Mouse (Mus musculus) midbrain, embryonic 16.5 days (tissue): ENCODE results near the gene Eif4enif1. TPM values are rescaled to one million over a fixed set of nuclear protein-coding genes. Genes with fewer than 3 reads are reported as not detected.
"Not testable (repeated sequence)": the region's sequence is repeated elsewhere in the genome, so short reads cannot be mapped to it uniquely, and the experiment has no call there.

Experiments
- ATAC-seq: fragments of 200-750 bp; cut with Nextera tagmentation; 2 replicates; pipeline ENCODE4 v1.8.0; 2017; ENCODE audit warnings: moderate TSS enrichment
- H3K27ac ChIP-seq: fragments of 300-500 bp; sonication (generic); 2 replicates; pipeline ENCODE4 v1.5.1; 2014; ENCODE audit warnings: mild to moderate bottlenecking, low read length, mixed read lengths
- H3K27me3 ChIP-seq: fragments of 300-500 bp; sonication (generic); 2 replicates; pipeline ENCODE4 v1.6.1; 2014; ENCODE audit warnings: low read depth, low read length, mixed read lengths; ENCODE audit not compliant: control insufficient read depth, insufficient read depth
- H3K36me3 ChIP-seq: fragments of 300-500 bp; sonication (generic); 2 replicates; pipeline ENCODE4 v1.6.1; 2014; ENCODE audit warnings: mild to moderate bottlenecking, low read length, moderate library complexity, mixed read lengths; ENCODE audit not compliant: control insufficient read depth, insufficient read depth
- H3K4me1 ChIP-seq: fragments of 300-500 bp; sonication (generic); 2 replicates; pipeline ENCODE4 v1.6.1; 2014; ENCODE audit warnings: mild to moderate bottlenecking, low read length, mixed read lengths; ENCODE audit not compliant: control insufficient read depth, insufficient read depth
- H3K4me2 ChIP-seq: fragments of 300-500 bp; sonication (generic); 2 replicates; pipeline ENCODE4 v1.6.1; 2014; ENCODE audit warnings: mild to moderate bottlenecking, low read length, mixed read lengths
- H3K4me3 ChIP-seq: fragments of 300-500 bp; sonication (generic); 2 replicates; pipeline ENCODE4 v1.5.1; 2014; ENCODE audit warnings: low read depth, mild to moderate bottlenecking, low read length, moderate library complexity, mixed read lengths
- H3K9ac ChIP-seq: fragments of 300-500 bp; sonication (generic); 2 replicates; pipeline ENCODE4 v1.6.1; 2014; ENCODE audit warnings: low read depth, low read length, mixed read lengths
- H3K9me3 ChIP-seq: fragments of 300-500 bp; sonication (generic); replicated peaks from 2 replicates; pipeline ENCODE4 v1.6.1; 2014; ENCODE audit warnings: mild to moderate bottlenecking, low read length, mixed read lengths; ENCODE audit not compliant: control insufficient read depth, poor library complexity, severe bottlenecking
- WGBS: fragments of 180-500 bp; shearing (Covaris S2); extraction: QIAGEN DNeasy Blood & Tissue Kit; methylation state at CpG from one replicate; pipeline ENCODE4 v1.1.7; 2014; 5-methylcytosine and 5-hydroxymethylcytosine counted together
- polyA plus RNA-seq: library from polyadenylated mRNA; unstranded; fragments of >200 nt; fragmentation: Nextera tagmentation; extraction: Ambion mirVana; gene quantifications from 2 replicates; pipeline ENCODE4 v1.2.1, GENCODE M21; 2015

Gene Eif4enif1
- polyA plus RNA-seq = 54.2 and 57.9 TPM in 2 replicates

DNA sequence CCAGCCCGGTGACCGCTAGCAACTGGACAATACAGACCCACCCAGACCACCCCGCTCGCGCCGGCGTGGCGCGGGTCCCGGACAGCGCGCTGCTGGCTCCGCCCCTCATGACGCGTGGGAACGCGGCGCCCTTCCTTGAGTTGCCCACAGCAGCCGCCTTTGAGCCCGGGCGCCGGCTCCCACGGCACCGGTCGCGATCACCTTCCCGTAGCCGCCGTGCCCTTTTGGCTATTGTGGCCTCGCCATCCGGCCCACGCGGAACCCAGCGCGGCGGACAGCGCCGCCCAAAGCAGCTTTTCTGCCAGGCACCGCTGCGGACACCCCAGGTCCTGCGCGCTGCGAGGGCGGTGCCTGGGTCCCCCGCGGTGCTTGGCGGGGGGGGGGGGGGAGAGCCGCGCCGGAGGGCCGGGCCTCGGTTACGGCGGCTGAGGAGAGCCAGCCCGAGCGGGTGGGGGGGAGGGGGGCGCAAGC is at the start of gene Eif4enif1:
Eif4enif1 (plus strand) TSS at position 162 of the 471 bp plus-strand sequence.
- H3K9me3 ChIP-seq = no peaks in the 10 kb centered on the region
- H3K4me3 ChIP-seq = peak within 1 kb of the TSS; percentile 40
- peaks cover 6% of the 10 kb centered on the region for H3K4me1 ChIP-seq
- H3K9ac ChIP-seq = peak within 1 kb of the TSS; percentile 51
- H3K4me2 ChIP-seq = peak within 1 kb of the TSS; percentile 39
- peak within 1 kb of the TSS; percentile 70 for H3K27ac ChIP-seq
- no peaks in the 10 kb centered on the region for H3K27me3 ChIP-seq
- WGBS = under 1% methylated on average over 41 of the region's 57 CpGs
- H3K36me3 ChIP-seq = no peaks in the 10 kb centered on the region; the same call in 1 of the 2 replicates
- peak; percentile 84 for ATAC-seq

DNA sequence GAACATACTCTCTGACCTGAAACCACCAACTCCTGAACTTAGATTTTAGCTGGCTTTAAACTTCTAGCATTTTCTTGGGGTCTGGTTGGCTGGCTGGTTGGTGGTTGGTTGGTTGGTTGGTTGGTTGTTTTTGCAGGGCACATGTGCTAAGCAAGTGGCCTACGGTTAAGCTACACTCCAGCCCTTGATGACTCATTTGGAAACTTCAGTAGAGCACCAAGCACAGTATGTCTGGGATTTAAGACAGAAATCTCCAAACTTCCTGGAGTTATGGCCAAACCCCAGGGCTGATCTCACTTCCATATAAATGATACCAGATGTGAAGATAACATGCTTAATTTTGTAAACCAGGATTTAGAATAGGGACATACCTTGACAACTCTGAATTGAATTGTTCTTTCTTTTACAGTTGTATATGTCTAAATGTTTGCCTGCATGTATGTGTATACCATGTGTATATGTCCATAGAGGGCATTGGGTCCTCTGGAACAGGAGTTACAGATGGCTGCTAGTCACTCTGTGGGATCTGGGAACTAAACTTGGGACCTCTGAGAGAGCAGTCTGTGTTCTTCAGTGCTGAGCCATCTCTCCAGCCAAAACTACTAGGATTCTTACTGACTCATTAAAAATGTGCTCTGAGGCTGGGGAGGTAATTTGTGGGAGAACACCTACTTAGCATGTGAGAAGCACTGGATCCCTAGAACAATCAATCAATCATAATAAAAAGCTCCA is 48.4 kb upstream of the Eif4enif1 start:
- not testable (repeated sequence) for H3K4me3 ChIP-seq, H3K27ac ChIP-seq, H3K36me3 ChIP-seq, H3K9ac ChIP-seq, H3K4me2 ChIP-seq, H3K27me3 ChIP-seq, H3K4me1 ChIP-seq
- ATAC-seq = peak; percentile 22; the same call in 1 of the 2 replicates
- 74% methylated on average over 1 of the region's 1 CpGs for WGBS
- H3K9me3 ChIP-seq = peaks cover 13% of the 10 kb centered on the region

DNA sequence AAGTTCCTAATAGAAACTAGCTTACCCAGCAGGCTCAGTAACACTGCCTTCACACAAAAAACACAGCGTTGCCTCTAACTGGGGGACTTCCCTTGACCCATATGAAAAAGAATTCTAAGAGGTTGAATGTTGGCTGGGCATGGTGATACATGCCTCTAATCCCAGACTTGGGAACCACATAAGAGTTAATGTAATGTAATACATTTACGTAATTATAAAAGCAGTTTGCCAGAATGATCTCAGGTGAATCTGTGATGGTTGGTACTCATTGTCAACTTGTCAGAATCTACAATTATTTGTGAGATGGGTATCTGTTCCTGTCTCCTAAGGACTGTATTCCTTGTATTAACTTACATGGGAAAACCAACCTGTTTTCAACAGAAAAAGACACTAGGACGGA is 45.2 kb upstream of the Eif4enif1 start:
- 90% methylated on average over 2 of the region's 3 CpGs for WGBS
- H3K9ac ChIP-seq, H3K4me1 ChIP-seq, H3K27me3 ChIP-seq, ATAC-seq, H3K27ac ChIP-seq, H3K4me2 ChIP-seq, H3K4me3 ChIP-seq, H3K36me3 ChIP-seq: not testable (repeated sequence)
- H3K9me3 ChIP-seq = peaks cover 12% of the 10 kb centered on the region

DNA sequence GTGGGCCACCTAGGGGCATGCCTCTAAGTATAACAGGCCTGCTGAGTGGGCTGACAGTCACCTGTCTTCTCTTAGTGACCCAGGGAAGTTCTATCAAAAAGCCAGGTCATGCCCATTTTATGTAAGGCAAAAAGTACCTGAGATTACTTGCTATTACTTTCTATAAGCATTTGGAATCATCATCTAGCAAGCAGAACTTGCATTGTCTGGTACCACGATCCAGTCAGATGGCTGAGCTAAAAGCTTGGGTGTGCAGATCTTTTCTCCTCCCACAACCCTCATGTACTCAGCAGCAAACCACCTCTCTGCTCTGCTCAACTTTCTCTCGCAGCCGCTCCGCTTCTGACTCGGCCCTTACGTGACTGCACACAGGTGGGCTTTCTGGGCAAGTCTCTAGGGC is 44.2 kb upstream of the Eif4enif1 start:
- H3K4me3 ChIP-seq, H3K4me2 ChIP-seq, H3K27me3 ChIP-seq, H3K4me1 ChIP-seq, H3K36me3 ChIP-seq, ATAC-seq, H3K27ac ChIP-seq, H3K9ac ChIP-seq: not testable (repeated sequence)
- 97% methylated on average over 6 of the region's 6 CpGs for WGBS
- H3K9me3 ChIP-seq = peaks cover 15% of the 10 kb centered on the region

DNA sequence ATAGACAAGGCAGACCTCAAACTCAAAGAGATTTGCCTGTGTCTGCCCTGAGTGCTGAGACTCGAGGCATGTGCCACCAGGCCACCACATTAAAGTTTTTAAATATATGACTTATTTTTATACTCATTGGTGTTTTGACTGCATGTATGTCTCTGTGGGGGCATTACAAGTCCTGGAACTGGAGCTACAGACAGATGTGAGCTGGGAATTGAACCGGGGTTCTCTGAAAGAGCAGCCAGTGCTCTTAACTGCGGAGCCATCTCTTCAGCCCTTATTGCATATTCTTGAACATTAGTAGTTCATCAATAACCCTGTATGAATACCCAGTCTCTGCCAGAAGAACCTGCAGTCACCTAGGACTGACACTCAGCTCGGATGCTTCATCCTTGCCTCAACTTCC is 43.4 kb upstream of the Eif4enif1 start:
- not testable (repeated sequence) for ATAC-seq, H3K4me2 ChIP-seq, H3K27ac ChIP-seq, H3K4me3 ChIP-seq, H3K4me1 ChIP-seq, H3K36me3 ChIP-seq, H3K9ac ChIP-seq, H3K27me3 ChIP-seq
- 92% methylated on average over 4 of the region's 4 CpGs for WGBS
- peaks cover 13% of the 10 kb centered on the region for H3K9me3 ChIP-seq

DNA sequence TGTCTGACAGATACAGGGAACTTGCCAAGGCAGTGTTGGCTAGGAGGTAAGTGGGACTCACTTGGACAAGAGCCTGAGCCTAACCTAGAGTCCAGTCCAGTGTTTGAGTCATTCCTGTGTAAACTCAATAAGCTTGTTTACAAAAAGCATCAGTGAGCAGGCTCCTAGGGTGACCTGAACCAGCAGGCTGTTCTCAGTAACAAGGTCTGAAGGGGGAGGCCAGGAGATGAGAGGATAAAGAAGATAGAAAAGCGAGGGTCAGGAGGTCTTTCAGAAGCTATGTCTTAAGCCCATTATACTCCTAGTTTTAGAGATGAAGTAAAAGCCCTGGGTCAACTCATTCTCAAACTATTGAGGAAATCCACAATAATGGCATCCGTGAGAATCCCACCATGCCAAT is 40.8 kb upstream of the Eif4enif1 start:
- H3K4me1 ChIP-seq = not testable (repeated sequence)

DNA sequence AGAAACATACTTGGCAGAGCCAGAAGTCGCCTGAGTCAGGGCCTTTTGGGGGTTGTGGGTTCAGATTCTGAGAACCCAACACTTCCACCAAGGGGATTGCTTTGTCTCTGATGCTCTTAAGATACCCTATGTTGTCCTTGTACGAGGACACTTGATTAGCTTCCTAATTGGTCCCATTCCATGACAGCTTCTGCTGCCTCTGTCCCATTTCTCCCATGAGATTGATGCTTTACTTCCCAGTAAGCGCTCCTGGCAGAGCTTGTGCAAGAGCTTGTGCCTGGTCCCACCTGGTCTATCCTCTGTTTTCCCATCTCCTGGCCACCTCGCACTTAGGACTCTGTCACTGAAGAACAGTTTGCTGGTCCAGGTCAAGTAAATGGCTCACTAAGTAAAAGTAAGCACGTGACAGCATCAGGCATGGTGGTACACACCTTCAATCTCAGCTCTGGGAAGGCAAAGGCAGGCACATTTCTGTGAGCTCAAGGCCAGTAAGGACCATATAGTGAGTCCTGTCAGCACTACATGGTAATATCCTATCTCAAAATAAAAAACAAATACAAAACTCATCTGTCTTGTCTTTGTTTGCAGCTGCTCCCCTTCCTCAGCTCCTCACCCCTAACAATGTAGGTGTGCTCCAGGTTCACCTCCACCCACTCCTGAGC is 39.8 kb upstream of the Eif4enif1 start:
- peak; percentile 33 for ATAC-seq
- not testable (repeated sequence) for H3K27me3 ChIP-seq, H3K4me1 ChIP-seq, H3K36me3 ChIP-seq, H3K4me3 ChIP-seq, H3K4me2 ChIP-seq, H3K9ac ChIP-seq, H3K27ac ChIP-seq
- H3K9me3 ChIP-seq = peaks cover 12% of the 10 kb centered on the region
- WGBS = 66% methylated on average over 5 of the region's 5 CpGs

More for the DNA sequence above, 40.8 kb upstream of the Eif4enif1 start:
- H3K9ac ChIP-seq, H3K4me3 ChIP-seq, H3K4me2 ChIP-seq, H3K36me3 ChIP-seq, H3K27ac ChIP-seq, H3K27me3 ChIP-seq, ATAC-seq: not testable (repeated sequence)
- peaks cover 14% of the 10 kb centered on the region for H3K9me3 ChIP-seq
- WGBS = 55% methylated on average over 1 of the region's 2 CpGs

DNA sequence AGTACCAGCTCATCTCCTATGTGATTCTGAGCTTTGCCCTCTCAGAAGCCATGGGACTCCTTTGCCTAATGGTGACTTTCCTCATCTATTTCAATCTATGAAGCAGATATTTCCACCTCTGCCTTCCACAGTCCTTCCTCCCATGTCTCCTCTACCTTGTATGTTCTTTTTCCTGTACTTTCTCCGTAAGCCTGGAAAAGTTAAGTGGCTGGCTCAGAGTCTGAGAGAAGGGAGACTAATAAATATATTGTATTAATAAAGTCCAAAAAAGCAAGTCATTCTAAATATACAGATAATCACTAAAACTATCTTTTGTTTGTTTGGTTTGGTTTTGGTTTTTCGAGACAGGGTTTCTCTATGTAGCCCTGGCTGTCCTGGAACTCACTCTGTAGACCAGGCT is 39.1 kb upstream of the Eif4enif1 start:
- H3K4me3 ChIP-seq, H3K4me2 ChIP-seq, H3K9ac ChIP-seq, H3K4me1 ChIP-seq, H3K27ac ChIP-seq, ATAC-seq, H3K27me3 ChIP-seq, H3K36me3 ChIP-seq: not testable (repeated sequence)
- WGBS = 93% methylated on average over 2 of the region's 2 CpGs
- peaks cover 14% of the 10 kb centered on the region for H3K9me3 ChIP-seq

DNA sequence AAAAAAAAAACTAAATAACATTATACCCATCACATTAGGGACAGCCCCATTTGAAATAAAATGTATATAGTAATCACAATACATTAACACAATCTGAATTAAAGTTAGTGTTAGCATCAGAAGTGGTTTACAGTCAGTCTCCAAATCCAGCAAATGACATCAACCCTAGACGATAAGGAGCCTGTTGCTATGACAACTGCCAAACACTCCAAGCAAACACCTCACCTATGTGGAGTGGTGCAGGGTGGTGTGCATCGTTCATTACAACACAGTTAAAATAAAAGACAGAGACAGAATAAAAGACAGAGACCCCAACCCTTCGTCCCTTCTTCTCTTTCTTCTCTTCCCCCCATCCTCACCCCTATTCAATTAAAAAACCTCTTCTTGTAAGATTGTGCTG is 38.5 kb upstream of the Eif4enif1 start:
- H3K9ac ChIP-seq, H3K36me3 ChIP-seq, H3K4me2 ChIP-seq, H3K4me1 ChIP-seq, H3K4me3 ChIP-seq, ATAC-seq, H3K27me3 ChIP-seq, H3K27ac ChIP-seq: not testable (repeated sequence)
- peaks cover 14% of the 10 kb centered on the region for H3K9me3 ChIP-seq
- WGBS = 67% methylated on average over 3 of the region's 3 CpGs
